Mouse (Mus musculus) myocyte (in vitro differentiated cells): ENCODE results near the gene Catsper2.

Source experiments
- MAX ChIP-seq: IDR thresholded peaks from one replicate; pipeline ENCODE4 v1.6.1; 2011; ENCODE audit warnings: low read depth, mild to moderate bottlenecking, control low read depth
- MYOD1 ChIP-seq, 3 experiments: IDR thresholded peaks; one replicate each; pipeline ENCODE4 v1.6.1; 2011; ENCODE audit warnings: control low read depth in 2 of 3, low read depth in 2 of 3, mild to moderate bottlenecking in 2 of 3, moderate library complexity in 1 of 3; ENCODE audit not compliant: insufficient read length in 2 of 3, control insufficient read depth in 1 of 3
- POLR2A ChIP-seq: IDR thresholded peaks from one replicate; pipeline ENCODE4 v1.6.1; 2011; ENCODE audit warnings: low read depth, mild to moderate bottlenecking, control low read depth, moderate library complexity; ENCODE audit not compliant: insufficient read length
- TCF12 ChIP-seq: IDR thresholded peaks from one replicate; pipeline ENCODE4 v1.6.1; 2011; ENCODE audit warnings: mild to moderate bottlenecking, control low read depth; ENCODE audit not compliant: poor library complexity, insufficient read depth, severe bottlenecking
- USF1 ChIP-seq: IDR thresholded peaks from one replicate; pipeline ENCODE4 v1.6.1; 2011; ENCODE audit warnings: low read depth, mild to moderate bottlenecking, control low read depth, moderate library complexity

- TF ChIP-seq MAX (no peak), POLR2A (no peak), USF1 (no peak), TCF12 (no peak), MYOD1 (IDR thresholded peaks at IDR 0.05; ENCODE audit: control insufficient read depth in 1 of 3, insufficient read length in 2 of 3, low read depth in 2 of 3) (no peak)
These were observed 59.2 kb downstream of the Catsper2 start for GRCm38 (mm10) chr2:121354378-121354777.
